Mouse (Mus musculus): Measurements from ENCODE around the gene Ctdnep1. TPM values are rescaled to one million over a fixed set of nuclear protein-coding genes. Genes with fewer than 3 reads are reported as not detected.

The Ctdnep1 gene
- polyA plus RNA-seq, 1 experiment from 2014 or later = 26.1 TPM

GRCm38 (mm10) chr11:70023481-70024150, 42.7 kb downstream of the Ctdnep1 start:
- Histone ChIP-seq H3K4me2 (ENCODE audit: low read length) (peak overlapping the region; percentile 69), H3K4me3 (ENCODE audit: low read depth, low read length) (peak overlapping the region; percentile 37), H3K4me1 (ENCODE audit: control insufficient read depth, insufficient read depth, low read length) (peaks cover 74% of the 10 kb centered on the region), H3K27me3 (replicated peaks; ENCODE audit: control insufficient read depth, insufficient read depth, low read length) (no peaks in the 10 kb centered on the region), H3K9ac (ENCODE audit: low read length) (peak overlapping the region; percentile 66), H3K27ac (ENCODE audit: low read depth, low read length) (peak overlapping the region; percentile 44), H3K9me3 (replicated peaks; ENCODE audit: control insufficient read depth, low read length) (no peaks in the 10 kb centered on the region), H3K36me3 (ENCODE audit: control insufficient read depth, insufficient read depth, low read length) (no peaks in the 10 kb centered on the region)
- ATAC-seq = no peak
- peak; percentile 77 for DNase-seq (ENCODE audit: low spot score)
- WGBS = 3% methylated on average over 24 of the region's 29 CpGs

GRCm38 (mm10) chr11:70024151-70024514, 43.2 kb downstream of the Ctdnep1 start:
- peak overlapping the region; percentile 44 for H3K27ac ChIP-seq (ENCODE audit: low read depth, low read length)
- H3K9me3 ChIP-seq (replicated peaks; ENCODE audit: control insufficient read depth, low read length) = no peaks in the 10 kb centered on the region
- peaks cover 75% of the 10 kb centered on the region for H3K4me1 ChIP-seq (ENCODE audit: control insufficient read depth, insufficient read depth, low read length)
- peak overlapping the region; percentile 69 for H3K4me2 ChIP-seq (ENCODE audit: low read length)
- no peak for DNase-seq (ENCODE audit: low spot score)
- peak overlapping the region; percentile 66 for H3K9ac ChIP-seq (ENCODE audit: low read length)
- no peaks in the 10 kb centered on the region for H3K36me3 ChIP-seq (ENCODE audit: control insufficient read depth, insufficient read depth, low read length)
- WGBS = 14% methylated on average over 6 of the region's 6 CpGs
- no peaks in the 10 kb centered on the region for H3K27me3 ChIP-seq (replicated peaks; ENCODE audit: control insufficient read depth, insufficient read depth, low read length)
- no peak for ATAC-seq
- H3K4me3 ChIP-seq (ENCODE audit: low read depth, low read length) = peak overlapping the region; percentile 37

GRCm38 (mm10) chr11:70026689-70027088, 45.7 kb downstream of the Ctdnep1 start:
- peaks cover 13% of the 10 kb centered on the region for H3K36me3 ChIP-seq (ENCODE audit: control insufficient read depth, insufficient read depth, low read length)
- DNase-seq (ENCODE audit: low spot score) = peak; percentile 65
- 3% methylated on average over 16 of the region's 19 CpGs for whole genome bisulfite sequencing
- no peaks in the 10 kb centered on the region for H3K27me3 ChIP-seq (replicated peaks; ENCODE audit: control insufficient read depth, insufficient read depth, low read length)
- peak overlapping the region; percentile 20 for H3K4me3 ChIP-seq (ENCODE audit: low read depth, low read length)
- peak overlapping the region; percentile 59 for H3K4me2 ChIP-seq (ENCODE audit: low read length)
- H3K4me1 ChIP-seq (ENCODE audit: control insufficient read depth, insufficient read depth, low read length) = peaks cover 73% of the 10 kb centered on the region
- peak overlapping the region; percentile 59 for H3K9ac ChIP-seq (ENCODE audit: low read length)
- H3K9me3 ChIP-seq (replicated peaks; ENCODE audit: control insufficient read depth, low read length) = no peaks in the 10 kb centered on the region
- ATAC-seq = no peak
- H3K27ac ChIP-seq (ENCODE audit: low read depth, low read length) = peak overlapping the region; percentile 98; the same call in 1 of the 2 replicates

- DNase-seq (ENCODE audit: low spot score) (no peak), ATAC-seq (no peak)
- peak overlapping the region; percentile 59 for H3K9ac ChIP-seq (ENCODE audit: low read length)
- peaks cover 68% of the 10 kb centered on the region for H3K4me1 ChIP-seq (ENCODE audit: control insufficient read depth, insufficient read depth, low read length)
- no peaks in the 10 kb centered on the region for H3K27me3 ChIP-seq (replicated peaks; ENCODE audit: control insufficient read depth, insufficient read depth, low read length)
- H3K36me3 ChIP-seq (ENCODE audit: control insufficient read depth, insufficient read depth, low read length) = peaks cover 20% of the 10 kb centered on the region
- peak overlapping the region; percentile 98 for H3K27ac ChIP-seq (ENCODE audit: low read depth, low read length)
- H3K9me3 ChIP-seq (replicated peaks; ENCODE audit: control insufficient read depth, low read length) = no peaks in the 10 kb centered on the region
- WGBS = 25% methylated on average over 9 of the region's 9 CpGs
- H3K4me2 ChIP-seq (ENCODE audit: low read length) = peak overlapping the region; percentile 59
- H3K4me3 ChIP-seq (ENCODE audit: low read depth, low read length) = no peak overlapping the region; the same call in 1 of the 2 replicates
These were observed 46.4 kb downstream of the Ctdnep1 start for GRCm38 (mm10) chr11:70027397-70027796.

- Histone ChIP-seq H3K9me3 (replicated peaks; ENCODE audit: control insufficient read depth, low read length) (no peaks in the 10 kb centered on the region), H3K27ac (ENCODE audit: low read depth, low read length) (peak overlapping the region; percentile 98), H3K4me3 (ENCODE audit: low read depth, low read length) (peak overlapping the region; percentile 31), H3K36me3 (ENCODE audit: control insufficient read depth, insufficient read depth, low read length) (peaks cover 32% of the 10 kb centered on the region), H3K4me1 (ENCODE audit: control insufficient read depth, insufficient read depth, low read length) (peaks cover 58% of the 10 kb centered on the region), H3K9ac (ENCODE audit: low read length) (peak overlapping the region; percentile 59), H3K4me2 (ENCODE audit: low read length) (peak overlapping the region; percentile 59), H3K27me3 (replicated peaks; ENCODE audit: control insufficient read depth, insufficient read depth, low read length) (no peaks in the 10 kb centered on the region)
- WGBS = 18% methylated on average over 12 of the region's 12 CpGs
- DNase-seq (ENCODE audit: low spot score) (no peak), ATAC-seq (peak; percentile 3; the same call in 1 of the 2 replicates)
These were observed 47.6 kb downstream of the Ctdnep1 start for GRCm38 (mm10) chr11:70028401-70029129.

GRCm38 (mm10) chr11:70029130-70029801, 48.3 kb downstream of the Ctdnep1 start:
- peak; percentile 99 for DNase-seq (ENCODE audit: low spot score)
- WGBS = under 1% methylated on average over 20 of the region's 20 CpGs
- Histone ChIP-seq H3K9ac (ENCODE audit: low read length) (peak overlapping the region; percentile 59), H3K36me3 (ENCODE audit: control insufficient read depth, insufficient read depth, low read length) (peaks cover 39% of the 10 kb centered on the region), H3K4me1 (ENCODE audit: control insufficient read depth, insufficient read depth, low read length) (peaks cover 53% of the 10 kb centered on the region), H3K4me3 (ENCODE audit: low read depth, low read length) (peak overlapping the region; percentile 31), H3K27ac (ENCODE audit: low read depth, low read length) (peak overlapping the region; percentile 98), H3K4me2 (ENCODE audit: low read length) (peak overlapping the region; percentile 59), H3K27me3 (replicated peaks; ENCODE audit: control insufficient read depth, insufficient read depth, low read length) (no peaks in the 10 kb centered on the region), H3K9me3 (replicated peaks; ENCODE audit: control insufficient read depth, low read length) (no peaks in the 10 kb centered on the region)
- peak; percentile 92 for ATAC-seq

GRCm38 (mm10) chr11:70029829-70030550, 49.0 kb downstream of the Ctdnep1 start:
- ATAC-seq = peak; percentile 67
- Histone ChIP-seq H3K9me3 (replicated peaks; ENCODE audit: control insufficient read depth, low read length) (no peaks in the 10 kb centered on the region), H3K27ac (ENCODE audit: low read depth, low read length) (peak overlapping the region; percentile 98), H3K4me2 (ENCODE audit: low read length) (peak overlapping the region; percentile 59), H3K36me3 (ENCODE audit: control insufficient read depth, insufficient read depth, low read length) (peaks cover 43% of the 10 kb centered on the region), H3K4me1 (ENCODE audit: control insufficient read depth, insufficient read depth, low read length) (peaks cover 48% of the 10 kb centered on the region), H3K27me3 (replicated peaks; ENCODE audit: control insufficient read depth, insufficient read depth, low read length) (no peaks in the 10 kb centered on the region), H3K9ac (ENCODE audit: low read length) (peak overlapping the region; percentile 59), H3K4me3 (ENCODE audit: low read depth, low read length) (peak overlapping the region; percentile 31)
- DNase-seq (ENCODE audit: low spot score) = peak; percentile 76
- WGBS = 22% methylated on average over 11 of the region's 11 CpGs

GRCm38 (mm10) chr11:70030651-70031320, 49.8 kb downstream of the Ctdnep1 start:
- Histone ChIP-seq H3K4me3 (ENCODE audit: low read depth, low read length) (peak overlapping the region; percentile 31), H3K4me1 (ENCODE audit: control insufficient read depth, insufficient read depth, low read length) (peaks cover 43% of the 10 kb centered on the region), H3K27ac (ENCODE audit: low read depth, low read length) (peak overlapping the region; percentile 98), H3K9ac (ENCODE audit: low read length) (peak overlapping the region; percentile 59), H3K36me3 (ENCODE audit: control insufficient read depth, insufficient read depth, low read length) (peaks cover 43% of the 10 kb centered on the region), H3K9me3 (replicated peaks; ENCODE audit: control insufficient read depth, low read length) (no peaks in the 10 kb centered on the region), H3K4me2 (ENCODE audit: low read length) (peak overlapping the region; percentile 59), H3K27me3 (replicated peaks; ENCODE audit: control insufficient read depth, insufficient read depth, low read length) (no peaks in the 10 kb centered on the region)
- WGBS = 93% methylated on average over 28 of the region's 28 CpGs
- ATAC-seq (no peak), DNase-seq (ENCODE audit: low spot score) (no peak)

Data from forebrain, embryonic 14.5 days (tissue).